Mouse (Mus musculus): ENCODE results near the gene Gm12117. TPM values are rescaled to one million over a fixed set of nuclear protein-coding genes. Genes with fewer than 3 reads are reported as not detected.

Gm12117 gene
- total RNA-seq (2014; rRNA removed; ENCODE audit: low replicate concordance) (not detected in 2 replicates), polyA plus RNA-seq (2015; fragmentation: Nextera tagmentation; extraction: Ambion mirVana) (not detected in 2 replicates)

- no peaks in the 10 kb centered on the region for H3K9me3 ChIP-seq (replicated peaks; ENCODE audit: control insufficient read depth, low read length)
- no peak within 1 kb of the TSS for H3K9ac ChIP-seq (replicated peaks; ENCODE audit: low read depth, low read length)
- no peak for ATAC-seq (ENCODE audit: insufficient read depth, low read depth)
- 92% methylated on average over 3 of the region's 3 CpGs for WGBS
- H3K27ac ChIP-seq (ENCODE audit: low read depth), result no peak within 1 kb of the TSS
- no peak within 1 kb of the TSS for H3K4me3 ChIP-seq (ENCODE audit: low read depth, low read length)
- no peak for TF ChIP-seq EP300 (IDR thresholded peaks at IDR 0.05; ENCODE audit: low read depth)
- TF ChIP-seq CTCF (IDR thresholded peaks at IDR 0.05; ENCODE audit: low read depth), result no peak
- H3K27me3 ChIP-seq (ENCODE audit: control insufficient read depth, insufficient read depth, low read length), result no peaks in the 10 kb centered on the region
- no peak within 1 kb of the TSS for H3K4me2 ChIP-seq (ENCODE audit: low read depth, low read length)
- H3K4me1 ChIP-seq (ENCODE audit: control insufficient read depth, insufficient read depth), result no peaks in the 10 kb centered on the region
- DNase-seq (ENCODE audit: low spot score), result no peak
- H3K36me3 ChIP-seq (replicated peaks; ENCODE audit: control insufficient read depth, insufficient read depth, low read length), result no peaks in the 10 kb centered on the region
Observed at GRCm38 (mm10) chr11:33276637-33277036, at the start of gene Gm12117. Gm12117 (minus strand) TSS chr11:33276737.

- Histone ChIP-seq H3K9me3 (replicated peaks; ENCODE audit: control insufficient read depth, low read length) (no peaks in the 10 kb centered on the region), H3K27ac (ENCODE audit: low read depth) (no peak overlapping the region), H3K4me2 (ENCODE audit: low read depth, low read length) (no peak overlapping the region), H3K4me1 (ENCODE audit: control insufficient read depth, insufficient read depth) (no peaks in the 10 kb centered on the region), H3K9ac (replicated peaks; ENCODE audit: low read depth, low read length) (no peak overlapping the region), H3K27me3 (ENCODE audit: control insufficient read depth, insufficient read depth, low read length) (no peaks in the 10 kb centered on the region), H3K36me3 (replicated peaks; ENCODE audit: control insufficient read depth, insufficient read depth, low read length) (no peaks in the 10 kb centered on the region), H3K4me3 (ENCODE audit: low read depth, low read length) (no peak overlapping the region)
- TF ChIP-seq CTCF (IDR thresholded peaks at IDR 0.05; ENCODE audit: low read depth) (no peak), EP300 (IDR thresholded peaks at IDR 0.05; ENCODE audit: low read depth) (no peak)
- DNase-seq (ENCODE audit: low spot score), result no peak
- ATAC-seq (ENCODE audit: insufficient read depth, low read depth), result no peak
- WGBS, result 83% methylated on average over 7 of the region's 7 CpGs
Observed at GRCm38 (mm10) chr11:33319006-33319611, 42.6 kb upstream of the Gm12117 start.

- H3K4me2 ChIP-seq (ENCODE audit: low read depth, low read length), result no peak overlapping the region
- DNase-seq (ENCODE audit: low spot score), result no peak
- no peaks in the 10 kb centered on the region for H3K27me3 ChIP-seq (ENCODE audit: control insufficient read depth, insufficient read depth, low read length)
- no peak overlapping the region for H3K4me3 ChIP-seq (ENCODE audit: low read depth, low read length)
- ATAC-seq (ENCODE audit: insufficient read depth, low read depth), result no peak
- no peak overlapping the region for H3K27ac ChIP-seq (ENCODE audit: low read depth)
- H3K4me1 ChIP-seq (ENCODE audit: control insufficient read depth, insufficient read depth), result no peaks in the 10 kb centered on the region
- TF ChIP-seq EP300 (IDR thresholded peaks at IDR 0.05; ENCODE audit: low read depth) (no peak), CTCF (IDR thresholded peaks at IDR 0.05; ENCODE audit: low read depth) (no peak)
- no peak overlapping the region for H3K9ac ChIP-seq (replicated peaks; ENCODE audit: low read depth, low read length)
- WGBS, result 68% methylated on average over 4 of the region's 4 CpGs
- no peaks in the 10 kb centered on the region for H3K9me3 ChIP-seq (replicated peaks; ENCODE audit: control insufficient read depth, low read length)
- no peaks in the 10 kb centered on the region for H3K36me3 ChIP-seq (replicated peaks; ENCODE audit: control insufficient read depth, insufficient read depth, low read length)
Observed at GRCm38 (mm10) chr11:33309566-33309965, 33.0 kb upstream of the Gm12117 start.

- Histone ChIP-seq H3K9ac (replicated peaks; ENCODE audit: low read depth, low read length) (no peak overlapping the region), H3K9me3 (replicated peaks; ENCODE audit: control insufficient read depth, low read length) (no peaks in the 10 kb centered on the region), H3K4me3 (ENCODE audit: low read depth, low read length) (no peak overlapping the region), H3K27ac (ENCODE audit: low read depth) (no peak overlapping the region), H3K27me3 (ENCODE audit: control insufficient read depth, insufficient read depth, low read length) (no peaks in the 10 kb centered on the region), H3K4me2 (ENCODE audit: low read depth, low read length) (no peak overlapping the region), H3K36me3 (replicated peaks; ENCODE audit: control insufficient read depth, insufficient read depth, low read length) (no peaks in the 10 kb centered on the region), H3K4me1 (ENCODE audit: control insufficient read depth, insufficient read depth) (no peaks in the 10 kb centered on the region)
- no peak for ATAC-seq (ENCODE audit: insufficient read depth, low read depth)
- TF ChIP-seq CTCF (IDR thresholded peaks at IDR 0.05; ENCODE audit: low read depth), result no peak
- TF ChIP-seq EP300 (IDR thresholded peaks at IDR 0.05; ENCODE audit: low read depth), result no peak
- 76% methylated on average over 8 of the region's 8 CpGs for WGBS
- no peak for DNase-seq (ENCODE audit: low spot score)
Observed at GRCm38 (mm10) chr11:33300859-33301258, 24.3 kb upstream of the Gm12117 start.

- ATAC-seq (ENCODE audit: insufficient read depth, low read depth) (no peak), DNase-seq (ENCODE audit: low spot score) (no peak)
- Histone ChIP-seq H3K9me3 (replicated peaks; ENCODE audit: control insufficient read depth, low read length) (no peaks in the 10 kb centered on the region), H3K4me3 (ENCODE audit: low read depth, low read length) (no peak overlapping the region), H3K27me3 (ENCODE audit: control insufficient read depth, insufficient read depth, low read length) (no peaks in the 10 kb centered on the region), H3K36me3 (replicated peaks; ENCODE audit: control insufficient read depth, insufficient read depth, low read length) (no peaks in the 10 kb centered on the region), H3K4me2 (ENCODE audit: low read depth, low read length) (no peak overlapping the region), H3K9ac (replicated peaks; ENCODE audit: low read depth, low read length) (no peak overlapping the region), H3K27ac (ENCODE audit: low read depth) (no peak overlapping the region), H3K4me1 (ENCODE audit: control insufficient read depth, insufficient read depth) (no peaks in the 10 kb centered on the region)
- WGBS, result 77% methylated on average over 11 of the region's 11 CpGs
- TF ChIP-seq CTCF (IDR thresholded peaks at IDR 0.05; ENCODE audit: low read depth) (no peak), EP300 (IDR thresholded peaks at IDR 0.05; ENCODE audit: low read depth) (no peak)
Observed at GRCm38 (mm10) chr11:33299371-33299770, 22.8 kb upstream of the Gm12117 start.

GRCm38 (mm10) chr11:33297121-33297520 is 20.6 kb upstream of the Gm12117 start:
- no peak for DNase-seq (ENCODE audit: low spot score)
- Histone ChIP-seq H3K36me3 (replicated peaks; ENCODE audit: control insufficient read depth, insufficient read depth, low read length) (no peaks in the 10 kb centered on the region), H3K4me3 (ENCODE audit: low read depth, low read length) (no peak overlapping the region), H3K4me2 (ENCODE audit: low read depth, low read length) (no peak overlapping the region), H3K9me3 (replicated peaks; ENCODE audit: control insufficient read depth, low read length) (no peaks in the 10 kb centered on the region), H3K27me3 (ENCODE audit: control insufficient read depth, insufficient read depth, low read length) (no peaks in the 10 kb centered on the region), H3K4me1 (ENCODE audit: control insufficient read depth, insufficient read depth) (no peaks in the 10 kb centered on the region), H3K27ac (ENCODE audit: low read depth) (no peak overlapping the region), H3K9ac (replicated peaks; ENCODE audit: low read depth, low read length) (no peak overlapping the region)
- TF ChIP-seq EP300 (IDR thresholded peaks at IDR 0.05; ENCODE audit: low read depth) (no peak), CTCF (IDR thresholded peaks at IDR 0.05; ENCODE audit: low read depth) (no peak)
- 82% methylated on average over 8 of the region's 8 CpGs for WGBS
- ATAC-seq (ENCODE audit: insufficient read depth, low read depth), result no peak

Data from heart, postnatal 0 days (tissue).